Mouse (Mus musculus): ENCODE data around the gene Rbfox1. TPM values are rescaled to one million over a fixed set of nuclear protein-coding genes. Genes with fewer than 3 reads are reported as not detected.

The Rbfox1 gene
- polyA plus RNA-seq, 1 experiment: 142 TPM

DNA sequence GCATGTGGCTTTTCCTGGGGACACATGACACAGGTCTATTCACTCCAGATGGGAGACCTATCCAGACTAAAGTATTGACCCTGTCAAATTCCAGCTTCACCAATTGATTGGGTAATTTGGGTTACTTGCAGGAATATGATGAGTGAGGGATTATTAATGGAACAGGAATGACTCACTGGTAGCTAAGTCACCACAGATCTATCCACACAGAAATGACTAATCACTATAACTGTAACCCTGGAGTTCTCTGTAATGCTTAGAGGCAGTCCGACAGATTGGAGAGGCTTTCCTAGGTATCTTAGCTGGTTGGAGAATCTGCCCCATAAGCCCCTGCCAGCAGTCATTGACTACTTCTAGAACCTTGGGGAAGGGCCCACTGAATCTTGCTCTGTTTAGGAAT is 827.2 kb downstream of the Rbfox1 start:
- TF ChIP-seq POLR2A (IDR thresholded peaks at IDR 0.05; ENCODE audit: extremely low read depth, insufficient read depth, low read length) (no peak), CTCF (IDR thresholded peaks at IDR 0.05; ENCODE audit: extremely low read depth, insufficient read depth, low read length) (no peak)
- Histone ChIP-seq H3K4me1 (ENCODE audit: control insufficient read depth, insufficient read depth, low read length) (peaks cover 3% of the 10 kb centered on the region), H3K27ac (ENCODE audit: insufficient read depth, low read length) (no peak overlapping the region), H3K4me3 (ENCODE audit: insufficient read depth, low read length) (no peak overlapping the region)

DNA sequence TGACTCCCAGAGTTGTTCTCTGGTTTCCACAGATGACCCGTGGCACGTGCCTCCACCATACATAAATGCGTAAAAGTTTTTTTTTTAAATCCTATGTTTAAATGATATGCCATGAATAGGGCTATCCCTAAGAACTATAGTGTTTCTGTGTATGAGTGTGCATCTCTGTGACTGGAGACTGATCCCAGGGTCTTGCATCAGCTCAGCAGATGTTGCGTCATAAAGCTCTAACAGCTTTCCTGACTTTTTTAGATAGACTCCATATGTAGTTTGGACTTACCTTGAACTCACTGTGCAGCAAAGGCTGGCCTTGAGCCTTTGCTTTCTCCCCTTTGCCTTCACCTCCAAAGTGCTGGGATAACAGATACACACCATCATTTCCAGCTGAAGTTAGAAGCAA is 830.1 kb downstream of the Rbfox1 start:
- H3K4me1 ChIP-seq (ENCODE audit: control insufficient read depth, insufficient read depth, low read length): peaks cover 7% of the 10 kb centered on the region
- H3K27ac ChIP-seq (ENCODE audit: insufficient read depth, low read length): no peak overlapping the region
- H3K4me3 ChIP-seq (ENCODE audit: insufficient read depth, low read length): no peak overlapping the region
- TF ChIP-seq POLR2A (IDR thresholded peaks at IDR 0.05; ENCODE audit: extremely low read depth, insufficient read depth, low read length): no peak
- no peak for TF ChIP-seq CTCF (IDR thresholded peaks at IDR 0.05; ENCODE audit: extremely low read depth, insufficient read depth, low read length)

DNA sequence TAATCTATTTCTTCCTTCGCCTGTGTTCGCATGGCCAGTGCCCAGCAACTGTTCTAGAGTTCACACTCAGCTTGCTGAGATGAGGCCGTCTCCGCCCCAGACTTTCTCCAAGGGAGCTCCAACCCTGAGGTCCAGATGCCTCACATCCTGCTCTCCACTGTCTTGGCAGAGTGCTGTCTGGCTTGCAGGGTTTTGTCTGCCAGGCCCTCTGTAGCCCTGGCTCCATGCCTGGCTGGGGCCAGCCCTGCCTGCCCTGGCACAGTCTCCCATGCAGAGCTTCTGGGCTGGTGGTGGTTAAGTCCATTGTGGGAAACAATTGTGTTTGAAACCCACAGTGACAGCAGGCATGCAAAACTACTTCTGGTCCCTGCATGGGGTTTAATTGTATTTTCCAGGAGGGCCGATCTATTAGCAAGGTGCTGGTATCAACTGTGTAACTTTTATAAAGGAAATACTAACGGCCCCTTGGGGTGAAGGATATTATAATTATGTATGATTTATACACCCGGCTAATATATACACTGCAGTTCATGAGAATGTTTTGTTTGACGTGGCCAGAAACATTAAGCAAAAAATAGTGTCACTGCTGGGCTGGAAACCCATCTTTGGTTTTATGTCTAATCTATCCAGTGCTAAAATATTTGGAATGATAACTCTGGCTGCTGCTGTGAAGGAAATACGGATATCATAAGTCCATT is 831.2 kb downstream of the Rbfox1 start:
- TF ChIP-seq POLR2A (IDR thresholded peaks at IDR 0.05; ENCODE audit: extremely low read depth, insufficient read depth, low read length) (no peak), CTCF (IDR thresholded peaks at IDR 0.05; ENCODE audit: extremely low read depth, insufficient read depth, low read length) (no peak)
- peaks cover 7% of the 10 kb centered on the region for H3K4me1 ChIP-seq (ENCODE audit: control insufficient read depth, insufficient read depth, low read length)
- H3K27ac ChIP-seq (ENCODE audit: insufficient read depth, low read length): no peak overlapping the region
- no peak overlapping the region for H3K4me3 ChIP-seq (ENCODE audit: insufficient read depth, low read length)

DNA sequence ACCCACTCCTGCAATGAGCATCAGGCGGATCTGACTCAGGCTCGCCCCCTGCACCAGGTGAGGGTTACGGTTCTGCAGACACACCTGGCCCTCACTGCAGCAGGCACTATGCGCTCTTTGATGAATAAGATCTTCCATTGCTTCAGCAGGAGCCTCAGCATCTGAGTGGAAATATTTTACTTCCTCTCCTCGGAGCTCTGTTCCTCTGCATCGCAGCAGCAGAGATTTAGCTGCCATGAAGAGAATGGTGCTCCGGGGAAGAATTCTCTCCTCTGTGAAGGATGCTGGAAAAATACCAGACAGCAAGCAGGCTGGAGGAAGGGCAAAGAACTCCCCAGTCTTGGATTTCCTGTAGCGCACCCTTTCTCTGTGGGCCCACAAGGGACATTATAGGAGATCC is 833.9 kb downstream of the Rbfox1 start:
- Histone ChIP-seq H3K27ac (ENCODE audit: insufficient read depth, low read length) (no peak overlapping the region), H3K4me1 (ENCODE audit: control insufficient read depth, insufficient read depth, low read length) (peaks cover 7% of the 10 kb centered on the region), H3K4me3 (ENCODE audit: insufficient read depth, low read length) (no peak overlapping the region)
- no peak for TF ChIP-seq POLR2A (IDR thresholded peaks at IDR 0.05; ENCODE audit: extremely low read depth, insufficient read depth, low read length)

DNA sequence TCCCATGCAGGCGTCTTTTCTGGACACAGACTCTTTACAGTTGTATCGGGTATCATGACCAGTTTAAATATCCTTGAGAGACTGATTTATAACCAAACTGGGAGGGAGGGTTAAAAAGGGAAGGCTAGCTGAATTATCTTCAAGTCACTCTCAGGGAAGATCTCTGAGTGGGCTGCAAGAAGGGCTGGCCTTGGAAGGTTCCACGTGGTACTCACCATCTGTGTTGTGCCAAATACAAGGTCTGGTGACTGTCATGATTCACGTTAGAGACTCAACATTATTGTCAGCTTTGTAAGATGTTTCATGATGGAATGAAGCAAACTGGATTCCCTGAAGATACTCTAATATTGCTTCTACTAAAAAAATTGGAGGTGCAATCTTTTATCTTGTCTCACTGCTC is 847.5 kb downstream of the Rbfox1 start:
- H3K4me1 ChIP-seq (ENCODE audit: control insufficient read depth, insufficient read depth, low read length): peaks cover 3% of the 10 kb centered on the region; the same call in 1 of the 2 replicates
- no peak overlapping the region for H3K4me3 ChIP-seq (ENCODE audit: insufficient read depth, low read length)
- no peak for TF ChIP-seq POLR2A (IDR thresholded peaks at IDR 0.05; ENCODE audit: extremely low read depth, insufficient read depth, low read length)
- no peak for TF ChIP-seq CTCF (IDR thresholded peaks at IDR 0.05; ENCODE audit: extremely low read depth, insufficient read depth, low read length)
- H3K27ac ChIP-seq (ENCODE audit: insufficient read depth, low read length): no peak overlapping the region

DNA sequence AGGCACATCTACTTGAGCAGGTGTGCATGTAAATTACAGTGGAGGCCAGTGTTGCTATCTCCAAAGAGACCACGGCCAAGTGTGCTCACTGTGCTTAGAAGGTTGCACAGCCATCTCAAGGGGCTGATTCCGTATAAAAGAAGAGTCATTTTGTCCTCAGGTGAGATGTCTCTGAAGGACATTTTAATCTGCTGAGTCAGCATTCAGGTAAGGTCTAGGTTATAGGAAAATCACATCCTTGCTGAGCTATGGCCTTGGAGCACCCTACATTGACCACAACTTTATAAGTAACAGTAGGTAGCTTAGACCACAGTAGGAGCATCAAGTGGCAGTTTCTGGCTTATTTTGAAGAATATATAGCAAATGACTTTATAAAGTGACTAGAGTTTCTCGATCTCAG is 848.3 kb downstream of the Rbfox1 start:
- TF ChIP-seq CTCF (IDR thresholded peaks at IDR 0.05; ENCODE audit: extremely low read depth, insufficient read depth, low read length) (no peak), POLR2A (IDR thresholded peaks at IDR 0.05; ENCODE audit: extremely low read depth, insufficient read depth, low read length) (no peak)
- no peak overlapping the region for H3K27ac ChIP-seq (ENCODE audit: insufficient read depth, low read length)
- H3K4me1 ChIP-seq (ENCODE audit: control insufficient read depth, insufficient read depth, low read length): peaks cover 3% of the 10 kb centered on the region; the same call in 1 of the 2 replicates
- H3K4me3 ChIP-seq (ENCODE audit: insufficient read depth, low read length): no peak overlapping the region

DNA sequence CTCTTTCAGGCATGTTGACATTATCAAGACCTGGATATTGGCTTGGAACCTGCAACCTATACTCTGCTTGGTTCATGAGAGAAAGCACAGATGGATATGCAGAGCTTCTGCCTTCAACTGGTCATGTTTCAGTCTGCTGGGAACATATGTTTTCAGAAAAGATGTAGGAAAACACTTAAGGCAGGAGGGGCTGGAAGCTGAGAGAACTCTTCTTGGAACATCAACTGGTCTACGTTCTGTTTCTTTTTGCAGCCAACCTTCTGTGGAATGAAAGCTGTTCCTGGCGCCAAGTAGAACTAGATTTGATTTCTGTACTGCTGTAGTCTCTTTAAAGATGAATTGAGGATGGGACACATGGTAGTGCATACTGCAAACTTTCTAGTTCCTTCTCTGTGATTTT is 851.4 kb downstream of the Rbfox1 start:
- H3K4me1 ChIP-seq (ENCODE audit: control insufficient read depth, insufficient read depth, low read length): peaks cover 3% of the 10 kb centered on the region; the same call in 1 of the 2 replicates
- H3K4me3 ChIP-seq (ENCODE audit: insufficient read depth, low read length): no peak overlapping the region
- TF ChIP-seq POLR2A (IDR thresholded peaks at IDR 0.05; ENCODE audit: extremely low read depth, insufficient read depth, low read length) (no peak), CTCF (IDR thresholded peaks at IDR 0.05; ENCODE audit: extremely low read depth, insufficient read depth, low read length) (no peak)
- no peak overlapping the region for H3K27ac ChIP-seq (ENCODE audit: insufficient read depth, low read length)

DNA sequence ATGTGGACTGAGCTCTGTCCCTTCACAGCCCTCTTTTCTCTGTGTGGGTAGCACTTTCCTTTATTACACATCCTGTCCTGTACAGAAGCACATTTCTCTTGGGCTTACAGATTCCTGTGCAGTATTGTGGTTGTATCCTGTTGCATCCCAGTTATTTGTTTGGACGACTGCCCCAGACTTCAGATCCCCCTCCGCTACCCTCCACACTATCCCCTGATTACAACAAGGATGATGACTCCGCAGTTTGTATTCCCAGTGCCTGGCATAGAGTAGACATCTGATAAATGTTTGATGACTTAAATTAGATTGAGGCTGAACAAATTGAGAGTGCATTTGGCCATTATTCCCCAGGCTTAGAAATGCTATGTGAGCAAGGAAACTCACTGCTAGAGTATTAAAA is 851.8 kb downstream of the Rbfox1 start:
- no peak overlapping the region for H3K4me3 ChIP-seq (ENCODE audit: insufficient read depth, low read length)
- H3K27ac ChIP-seq (ENCODE audit: insufficient read depth, low read length): no peak overlapping the region
- TF ChIP-seq POLR2A (IDR thresholded peaks at IDR 0.05; ENCODE audit: extremely low read depth, insufficient read depth, low read length) (no peak), CTCF (IDR thresholded peaks at IDR 0.05; ENCODE audit: extremely low read depth, insufficient read depth, low read length) (no peak)
- peaks cover 3% of the 10 kb centered on the region; the same call in 1 of the 2 replicates for H3K4me1 ChIP-seq (ENCODE audit: control insufficient read depth, insufficient read depth, low read length)

DNA sequence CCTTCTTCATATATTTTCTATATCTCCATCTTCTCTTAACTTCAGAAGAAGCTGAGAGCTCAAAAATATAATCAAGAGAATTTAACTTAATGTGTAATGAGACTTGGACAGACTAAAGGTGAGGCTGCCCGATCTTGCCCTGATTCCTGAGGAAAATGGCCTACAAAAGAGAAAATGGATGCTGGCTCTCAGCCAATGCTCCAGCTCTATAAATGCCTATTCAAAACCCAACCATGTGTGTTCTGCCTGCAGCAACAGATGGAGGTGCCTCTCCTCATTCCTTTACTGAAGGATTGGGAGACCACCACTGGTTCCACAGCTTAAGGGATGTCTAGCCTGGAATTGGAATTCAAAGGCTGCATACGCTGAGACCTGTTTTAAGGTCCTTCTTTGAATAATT is 861.0 kb downstream of the Rbfox1 start:
- Histone ChIP-seq H3K4me1 (ENCODE audit: control insufficient read depth, insufficient read depth, low read length) (peaks cover 2% of the 10 kb centered on the region), H3K4me3 (ENCODE audit: insufficient read depth, low read length) (no peak overlapping the region), H3K27ac (ENCODE audit: insufficient read depth, low read length) (no peak overlapping the region)
- TF ChIP-seq POLR2A (IDR thresholded peaks at IDR 0.05; ENCODE audit: extremely low read depth, insufficient read depth, low read length) (no peak), CTCF (IDR thresholded peaks at IDR 0.05; ENCODE audit: extremely low read depth, insufficient read depth, low read length) (no peak)

DNA sequence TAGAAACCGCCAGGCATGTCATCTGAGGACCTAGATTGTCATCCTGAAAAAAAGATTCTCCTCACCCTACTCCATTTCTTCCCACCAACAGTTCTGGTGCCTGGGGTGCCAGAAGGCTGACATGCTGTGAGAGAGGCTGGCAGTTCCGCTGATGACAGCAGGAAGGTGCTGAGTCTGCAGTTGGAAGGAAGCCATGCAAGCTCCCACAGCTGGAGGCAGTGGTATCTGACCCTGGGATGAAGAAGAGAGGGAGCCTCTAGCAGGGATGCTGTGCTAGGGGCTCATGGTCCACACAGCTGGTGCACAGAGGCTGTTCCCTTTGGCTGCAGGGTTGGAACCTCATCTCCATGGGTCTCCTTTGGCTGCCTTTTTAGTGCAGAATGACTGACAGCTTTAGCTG is 865.3 kb downstream of the Rbfox1 start:
- Histone ChIP-seq H3K4me1 (ENCODE audit: control insufficient read depth, insufficient read depth, low read length) (peaks cover 6% of the 10 kb centered on the region), H3K4me3 (ENCODE audit: insufficient read depth, low read length) (no peak overlapping the region), H3K27ac (ENCODE audit: insufficient read depth, low read length) (no peak overlapping the region)
- TF ChIP-seq POLR2A (IDR thresholded peaks at IDR 0.05; ENCODE audit: extremely low read depth, insufficient read depth, low read length) (no peak), CTCF (IDR thresholded peaks at IDR 0.05; ENCODE audit: extremely low read depth, insufficient read depth, low read length) (no peak)

Measured in cortical plate, adult 2 months (tissue).